10 mouse cellular contexts compared by ENCODE assay signal in the genomic region with DNA sequence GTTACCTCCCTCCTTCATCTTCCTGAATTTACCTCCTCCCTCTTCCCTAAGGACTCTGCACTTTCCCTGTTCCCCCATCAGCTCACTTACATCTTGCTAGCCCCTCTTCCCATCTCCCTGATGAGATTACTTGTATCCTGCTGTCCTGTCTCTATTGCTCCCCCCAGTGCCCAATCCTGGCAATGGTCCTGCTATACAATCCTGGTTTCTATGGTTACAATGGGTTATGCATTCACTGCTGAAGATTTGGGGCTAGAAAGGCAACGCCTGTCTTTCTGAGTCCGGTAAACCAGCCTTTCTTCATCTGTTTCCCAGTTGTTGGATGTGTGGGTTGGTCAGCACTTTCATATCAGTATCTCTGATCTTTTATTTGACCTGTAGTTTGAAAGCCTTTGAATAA. TPM values are rescaled to one million over a fixed set of nuclear protein-coding genes. Genes with fewer than 3 reads are reported as not detected.
DNase-seq lines count a peak whose midpoint lies in the region; ATAC-seq and TF ChIP-seq lines count a peak whose summit lies in the region.
"Had no signal": no experiment of that assay in that cellular context is flagged by ENCODE, and none has a peak within 500 bp of the region (broad histone marks: within the 10 kb centered on the region; RNA-seq: fewer than 3 reads in every experiment).

No protein-coding gene starts in this region.

- H3K9ac ChIP-seq in liver, postnatal 0 days (replicated peaks) = no peak overlapping the region
- H3K9ac ChIP-seq: heart, embryonic 15.5 days had no signal

- H3K27me3 ChIP-seq in liver, postnatal 0 days (ENCODE audit: insufficient read depth, low read length) = no peaks in the 10 kb centered on the region
- H3K27me3 ChIP-seq: heart, embryonic 15.5 days had no signal

- TF ChIP-seq CTCF in liver, postnatal 0 days (IDR thresholded peaks at IDR 0.05; ENCODE audit: low read depth) = peak; percentile 62

- H3K4me3 ChIP-seq in liver, postnatal 0 days (ENCODE audit: low read depth, low read length) = no peak overlapping the region
- H3K4me3 ChIP-seq: heart, embryonic 15.5 days had no signal

- H3K4me1 ChIP-seq in liver, postnatal 0 days (ENCODE audit: insufficient read depth) = peaks cover 2% of the 10 kb centered on the region; the same call in 1 of the 2 replicates

- WGBS in liver, postnatal 0 days (ENCODE audit: insufficient replicate concordance) = 5% methylated on average over 2 of the region's 2 CpGs

- no peak overlapping the region for H3K4me2 ChIP-seq in liver, postnatal 0 days (ENCODE audit: low read depth, low read length)
- H3K4me2 ChIP-seq: heart, embryonic 15.5 days had no signal

- no peak for TF ChIP-seq EP300 in liver, postnatal 0 days (IDR thresholded peaks at IDR 0.05; ENCODE audit: low read depth)

- H3K9me3 ChIP-seq in liver, postnatal 0 days (ENCODE audit: low read length) = no peaks in the 10 kb centered on the region
- H3K9me3 ChIP-seq: heart, embryonic 15.5 days had no signal

- ATAC-seq in liver, postnatal 0 days = no peak

- peak; percentile 60 for DNase-seq in adrenal gland, postnatal 10 days
- no peak for DNase-seq in adrenal gland, postnatal 25 days
- DNase-seq in 3134 (ENCODE audit: extremely low read depth, insufficient read length, low spot score) = peak; percentile 23
- peak; percentile 61 for DNase-seq in brain, embryonic 18.5 days (ENCODE audit: low read depth, low spot score)
- DNase-seq in frontal cortex, postnatal 25 days (ENCODE audit: low spot score in 2 of 2) = peak; percentile 17 to 41
- DNase-seq in liver, postnatal 0 days = peak; percentile 45
- peak; percentile 52 for DNase-seq in right cerebral cortex, postnatal 4 days
- no peak for DNase-seq in urinary bladder, adult 18-20 months (ENCODE audit: low spot score in 2 of 2)

- H3K27ac ChIP-seq in liver, postnatal 0 days (ENCODE audit: low read depth) = no peak overlapping the region
- H3K27ac ChIP-seq: heart, embryonic 15.5 days had no signal

- no peaks in the 10 kb centered on the region for H3K36me3 ChIP-seq in liver, postnatal 0 days (replicated peaks; ENCODE audit: insufficient read depth, low read length)
- H3K36me3 ChIP-seq: G1E; heart, embryonic 15.5 days had no signal

RNA-seq across cellular contexts. Expression of a gene that starts 6.1 kb away (rescaled TPM):
- total RNA-seq in adrenal gland, postnatal 10 days (2021) = 10 to 100 TPM; 31.2 to 68.1 TPM
- 0.39 and 1.2 TPM in 2 replicates for total RNA-seq in adrenal gland, postnatal 25 days (2021)
- polyA plus RNA-seq in liver, postnatal 0 days (2015; fragmentation: Nextera tagmentation; extraction: Ambion mirVana) = 79.5 and 93.6 TPM in 2 replicates
- polyA plus RNA-seq: G1E; heart, embryonic 15.5 days had no signal

RNA-seq across cellular contexts. Expression of a gene that starts 32.1 kb away (rescaled TPM):
- 1 to 10 TPM; 2.5 to 4.5 TPM for total RNA-seq in adrenal gland, postnatal 10 days (2021)
- 2.3 and 5.6 TPM in 2 replicates for total RNA-seq in adrenal gland, postnatal 25 days (2021)
- polyA plus RNA-seq in liver, postnatal 0 days (2015; fragmentation: Nextera tagmentation; extraction: Ambion mirVana) = 1.2 and 1.5 TPM in 2 replicates
- polyA plus RNA-seq: G1E had no signal

RNA-seq across cellular contexts. Expression of a gene that starts 54.9 kb away (rescaled TPM):
- 10 to 100 TPM; 52.0 to 57.7 TPM for total RNA-seq in adrenal gland, postnatal 10 days (2021)
- total RNA-seq in adrenal gland, postnatal 25 days (2021) = 26.5 and 32.9 TPM in 2 replicates
- 24.9 and 26.8 TPM in 2 replicates for polyA plus RNA-seq in liver, postnatal 0 days (2015; fragmentation: Nextera tagmentation; extraction: Ambion mirVana)
- total RNA-seq: G1E had no signal

Comparison
In these comparisons a context has a peak if more than half of its experiments do, and no peak if none do; other contexts are left out.
1. DNase-seq: peak in adrenal gland, postnatal 10 days (single experiment), 3134 (single experiment), brain, embryonic 18.5 days (single experiment), frontal cortex, postnatal 25 days (2 of 2), liver, postnatal 0 days (single experiment) and right cerebral cortex, postnatal 4 days (single experiment); none in adrenal gland, postnatal 25 days (single experiment) and urinary bladder, adult 18-20 months (0 of 2).
2. RNA of a gene that starts 6.1 kb away (total RNA-seq): 31.2 to 68.1 TPM in adrenal gland, postnatal 10 days; 0.39 to 1.2 TPM in adrenal gland, postnatal 25 days; every median in the first group is over 10 times any median in the second.